Mouse (Mus musculus) midbrain, embryonic 11.5 days (tissue): ENCODE measurements around the gene Pi4ka. TPM values are rescaled to one million over a fixed set of nuclear protein-coding genes. Genes with fewer than 3 reads are reported as not detected.

Source experiments
- ATAC-seq: fragments of 200-750 bp; cut with Nextera tagmentation; 2 replicates; pipeline ENCODE4 v1.8.0; 2017; ENCODE audit warnings: moderate TSS enrichment, moderate library complexity; ENCODE audit not compliant: low FRiP score
- DNase-seq: peaks from one replicate; pipeline ENCODE4 v3.0.0; 2015; ENCODE audit warnings: low spot score; ENCODE audit errors: missing footprints
- H3K27ac ChIP-seq: fragments of 300-500 bp; sonication (generic); 2 replicates; pipeline ENCODE4 v1.5.1; 2014; ENCODE audit warnings: low read depth, low read length
- H3K27me3 ChIP-seq: fragments of 300-500 bp; sonication (generic); 2 replicates; pipeline ENCODE4 v1.6.1; 2014; ENCODE audit warnings: mild to moderate bottlenecking, low read length, moderate library complexity, mixed read lengths; ENCODE audit not compliant: control insufficient read depth, insufficient read depth
- H3K36me3 ChIP-seq: fragments of 300-500 bp; sonication (generic); 2 replicates; pipeline ENCODE4 v1.6.1; 2014; ENCODE audit warnings: mild to moderate bottlenecking, low read length, moderate library complexity, mixed read lengths; ENCODE audit not compliant: control insufficient read depth, insufficient read depth
- H3K4me1 ChIP-seq: fragments of 300-500 bp; sonication (generic); 2 replicates; pipeline ENCODE4 v1.6.1; 2014; ENCODE audit warnings: low read length; ENCODE audit not compliant: control insufficient read depth, insufficient read depth
- H3K4me2 ChIP-seq: fragments of 300-500 bp; sonication (generic); 2 replicates; pipeline ENCODE4 v1.6.1; 2014; ENCODE audit warnings: mild to moderate bottlenecking, moderate library complexity
- H3K4me3 ChIP-seq: fragments of 300-500 bp; sonication (generic); 2 replicates; pipeline ENCODE4 v1.5.1; 2014; ENCODE audit warnings: low read depth, low read length
- H3K9ac ChIP-seq: fragments of 300-500 bp; sonication (generic); 2 replicates; pipeline ENCODE4 v1.6.1; 2014; ENCODE audit warnings: low read length
- H3K9me3 ChIP-seq: fragments of 300-500 bp; sonication (generic); 2 replicates; pipeline ENCODE4 v1.6.1; 2016; ENCODE audit warnings: low read length; ENCODE audit not compliant: control insufficient read depth
- WGBS: fragments of 180-500 bp; shearing (Covaris S2); extraction: QIAGEN DNeasy Blood & Tissue Kit; methylation state at CpG from one replicate; pipeline ENCODE4 v1.1.7; 2014; 5-methylcytosine and 5-hydroxymethylcytosine counted together
- polyA plus RNA-seq: library from polyadenylated mRNA; unstranded; fragments of >200 nt; fragmentation: Nextera tagmentation; extraction: Ambion mirVana; gene quantifications from 2 replicates; pipeline ENCODE4 v1.2.1, GENCODE M21; 2014

Pi4ka gene
- polyA plus RNA-seq, 1 experiment from 2014 or later: 40.1 TPM

- peak; percentile 60 for ATAC-seq
These were observed 152.0 kb downstream of the Pi4ka start for GRCm38 (mm10) chr16:17254005-17254597.

GRCm38 (mm10) chr16:17252841-17253240 lies 153.3 kb downstream of the Pi4ka start:
- H3K4me3 ChIP-seq: no peak overlapping the region
- ATAC-seq (no peak), DNase-seq (no peak)
- H3K4me1 ChIP-seq: peaks cover 27% of the 10 kb centered on the region
- H3K36me3 ChIP-seq: peaks cover 7% of the 10 kb centered on the region
- 69% methylated on average over 7 of the region's 7 CpGs for WGBS
- H3K9ac ChIP-seq: no peak overlapping the region
- H3K27me3 ChIP-seq: no peaks in the 10 kb centered on the region
- H3K9me3 ChIP-seq: no peaks in the 10 kb centered on the region
- no peak overlapping the region for H3K27ac ChIP-seq
- no peak overlapping the region for H3K4me2 ChIP-seq

More at GRCm38 (mm10) chr16:17254005-17254597, 152.0 kb downstream of the Pi4ka start:
- Histone ChIP-seq H3K9ac (0 out of 2 replicates have a peak overlapping the region, but pooled peaks have one; percentile 16), H3K4me1 (peaks cover 27% of the 10 kb centered on the region), H3K9me3 (no peaks in the 10 kb centered on the region), H3K4me2 (peak overlapping the region; percentile 19), H3K27ac (peak overlapping the region; percentile 48; the same call in 1 of the 2 replicates), H3K4me3 (no peak overlapping the region), H3K36me3 (peaks cover 15% of the 10 kb centered on the region), H3K27me3 (no peaks in the 10 kb centered on the region)
- WGBS: 12% methylated on average over 4 of the region's 4 CpGs
- no peak for DNase-seq

- H3K4me1 ChIP-seq: peaks cover 27% of the 10 kb centered on the region
- H3K27ac ChIP-seq: no peak overlapping the region
- H3K9ac ChIP-seq: no peak overlapping the region
- no peaks in the 10 kb centered on the region for H3K27me3 ChIP-seq
- WGBS: 83% methylated on average over 3 of the region's 3 CpGs
- no peak overlapping the region for H3K4me2 ChIP-seq
- ATAC-seq: no peak
- H3K9me3 ChIP-seq: no peaks in the 10 kb centered on the region
- H3K36me3 ChIP-seq: peaks cover under 1% of the 10 kb centered on the region
- H3K4me3 ChIP-seq: no peak overlapping the region
- no peak for DNase-seq
These were observed 153.9 kb downstream of the Pi4ka start for GRCm38 (mm10) chr16:17252086-17252726.

- Histone ChIP-seq H3K36me3 (no peaks in the 10 kb centered on the region), H3K9me3 (no peaks in the 10 kb centered on the region), H3K4me2 (no peak overlapping the region), H3K27ac (no peak overlapping the region), H3K4me3 (no peak overlapping the region), H3K4me1 (peaks cover 27% of the 10 kb centered on the region), H3K9ac (no peak overlapping the region), H3K27me3 (no peaks in the 10 kb centered on the region)
- DNase-seq (no peak), ATAC-seq (no peak)
- WGBS: 86% methylated on average over 3 of the region's 3 CpGs
These were observed 154.6 kb downstream of the Pi4ka start for GRCm38 (mm10) chr16:17251539-17251938.

- Histone ChIP-seq H3K9ac (no peak overlapping the region), H3K27ac (no peak overlapping the region), H3K4me2 (no peak overlapping the region), H3K27me3 (no peaks in the 10 kb centered on the region), H3K9me3 (no peaks in the 10 kb centered on the region), H3K4me3 (no peak overlapping the region), H3K4me1 (peaks cover 24% of the 10 kb centered on the region), H3K36me3 (no peaks in the 10 kb centered on the region)
- DNase-seq: no peak
- ATAC-seq: no peak
- 79% methylated on average over 6 of the region's 6 CpGs for WGBS
These were observed 157.0 kb downstream of the Pi4ka start for GRCm38 (mm10) chr16:17249135-17249534.

GRCm38 (mm10) chr16:17247727-17248126 lies 158.4 kb downstream of the Pi4ka start:
- no peak overlapping the region for H3K27ac ChIP-seq
- whole genome bisulfite sequencing: 94% methylated on average over 4 of the region's 4 CpGs
- no peak for ATAC-seq

GRCm38 (mm10) chr16:17244996-17245395 lies 161.1 kb downstream of the Pi4ka start:
- Histone ChIP-seq H3K4me2 (no peak overlapping the region), H3K4me1 (no peaks in the 10 kb centered on the region), H3K4me3 (no peak overlapping the region), H3K27ac (no peak overlapping the region), H3K9ac (no peak overlapping the region), H3K36me3 (no peaks in the 10 kb centered on the region), H3K9me3 (no peaks in the 10 kb centered on the region), H3K27me3 (no peaks in the 10 kb centered on the region)
- WGBS: 75% methylated on average over 1 of the region's 1 CpGs
- ATAC-seq (no peak), DNase-seq (no peak)

More at GRCm38 (mm10) chr16:17247727-17248126, 158.4 kb downstream of the Pi4ka start:
- DNase-seq: no peak
- no peaks in the 10 kb centered on the region for H3K36me3 ChIP-seq
- H3K4me2 ChIP-seq: no peak overlapping the region
- no peak overlapping the region for H3K4me3 ChIP-seq
- H3K27me3 ChIP-seq: no peaks in the 10 kb centered on the region
- no peaks in the 10 kb centered on the region for H3K9me3 ChIP-seq
- H3K4me1 ChIP-seq: peaks cover 10% of the 10 kb centered on the region
- H3K9ac ChIP-seq: no peak overlapping the region

GRCm38 (mm10) chr16:17243731-17244130 lies 162.4 kb downstream of the Pi4ka start:
- Histone ChIP-seq H3K4me2 (no peak overlapping the region), H3K4me3 (no peak overlapping the region), H3K4me1 (no peaks in the 10 kb centered on the region), H3K27ac (no peak overlapping the region), H3K9me3 (no peaks in the 10 kb centered on the region), H3K9ac (no peak overlapping the region), H3K36me3 (no peaks in the 10 kb centered on the region), H3K27me3 (no peaks in the 10 kb centered on the region)
- DNase-seq: no peak
- ATAC-seq: no peak
- 82% methylated on average over 1 of the region's 1 CpGs for WGBS

- Histone ChIP-seq H3K9ac (no peak overlapping the region), H3K4me2 (no peak overlapping the region), H3K27ac (no peak overlapping the region), H3K4me3 (no peak overlapping the region), H3K9me3 (no peaks in the 10 kb centered on the region), H3K4me1 (peaks cover 11% of the 10 kb centered on the region), H3K36me3 (no peaks in the 10 kb centered on the region), H3K27me3 (no peaks in the 10 kb centered on the region)
- WGBS: 77% methylated on average over 2 of the region's 2 CpGs
- ATAC-seq: no peak
- no peak for DNase-seq
These were observed 166.7 kb downstream of the Pi4ka start for GRCm38 (mm10) chr16:17239409-17239808.
